Mouse (Mus musculus): Measurements from ENCODE around the gene Gm3173.
"Not testable (repeated sequence)": the region's sequence is repeated elsewhere in the genome, so short reads cannot be mapped to it uniquely, and the experiment has no call there.

GRCm38 (mm10) chr14:4555105-4555504, 124.3 kb downstream of the Gm3173 start, which contains the start of gene Gm3047:
- TF ChIP-seq ZNF384 (IDR thresholded peaks at IDR 0.05; ENCODE audit: low read depth, low read length); MAFK (IDR thresholded peaks at IDR 0.05; ENCODE audit: insufficient read depth, low read depth, low read length): not testable (repeated sequence)

Data from ES-E14 (cell line).